Mouse (Mus musculus) CD4-positive, CD25-positive, alpha-beta regulatory T cell, adult 4 months (primary cell): Measurements from ENCODE around the gene Cdc34. TPM values are rescaled to one million over a fixed set of nuclear protein-coding genes. Genes with fewer than 3 reads are reported as not detected.
"Not testable (repeated sequence)": the region's sequence is repeated elsewhere in the genome, so short reads cannot be mapped to it uniquely, and the experiment has no call there.

ENCODE experiments used
- ATAC-seq: one replicate; pipeline ENCODE4 v1.8.0; 2017
- polyA plus RNA-seq, 2 experiments: library from polyadenylated mRNA; unstranded; fragments of 100-300 nt; shearing (Covaris generic); gene quantifications; one replicate each; pipeline ENCODE4 v1.2.1; 2017

Gene Cdc34
- polyA plus RNA-seq, 2 experiments from 2014 or later: 20.8 to 27.3 TPM

- ATAC-seq: no peak
Observed at GRCm38 (mm10) chr10:79697916-79698315, 15.9 kb downstream of the Cdc34 start.

- no peak for ATAC-seq
Observed at GRCm38 (mm10) chr10:79698459-79698858, 16.5 kb downstream of the Cdc34 start.

GRCm38 (mm10) chr10:79700676-79701075 lies 18.7 kb downstream of the Cdc34 start:
- ATAC-seq: no peak

- ATAC-seq: no peak
Observed at GRCm38 (mm10) chr10:79701443-79702129, 19.6 kb downstream of the Cdc34 start.

GRCm38 (mm10) chr10:79702970-79703369 lies 21.0 kb downstream of the Cdc34 start:
- ATAC-seq: not testable (repeated sequence)

GRCm38 (mm10) chr10:79703541-79703940 lies 21.5 kb downstream of the Cdc34 start:
- no peak for ATAC-seq

GRCm38 (mm10) chr10:79704065-79704969 lies 22.3 kb downstream of the Cdc34 start, which contains the start of gene Bsg:
Gene Bsg (plus strand): TSS chr10:79704491.
- ATAC-seq: peak; percentile 100

- ATAC-seq: no peak
Observed at GRCm38 (mm10) chr10:79704970-79705360, 23.0 kb downstream of the Cdc34 start.

GRCm38 (mm10) chr10:79705951-79706350 lies 24.0 kb downstream of the Cdc34 start:
- no peak for ATAC-seq

- no peak for ATAC-seq
Observed at GRCm38 (mm10) chr10:79706406-79707094, 24.6 kb downstream of the Cdc34 start.

- ATAC-seq: no peak
Observed at GRCm38 (mm10) chr10:79707162-79707561, 25.2 kb downstream of the Cdc34 start.

- no peak for ATAC-seq
Observed at GRCm38 (mm10) chr10:79707759-79708158, 25.8 kb downstream of the Cdc34 start.

GRCm38 (mm10) chr10:79708668-79709067 lies 26.7 kb downstream of the Cdc34 start:
- no peak for ATAC-seq

- ATAC-seq: no peak
Observed at GRCm38 (mm10) chr10:79709307-79709706, 27.3 kb downstream of the Cdc34 start.

GRCm38 (mm10) chr10:79712029-79712428 lies 30.0 kb downstream of the Cdc34 start:
- ATAC-seq: no peak

- ATAC-seq: peak; percentile 54
Observed at GRCm38 (mm10) chr10:79712499-79713126, 30.6 kb downstream of the Cdc34 start.

GRCm38 (mm10) chr10:79713163-79713562 lies 31.2 kb downstream of the Cdc34 start:
- ATAC-seq: no peak

- no peak for ATAC-seq
Observed at GRCm38 (mm10) chr10:79714996-79715395, 33.0 kb downstream of the Cdc34 start.

- no peak for ATAC-seq
Observed at GRCm38 (mm10) chr10:79716254-79716987, 34.4 kb downstream of the Cdc34 start, which contains the start of gene Hcn2. Gene Hcn2 (plus strand): TSS chr10:79716634.

- ATAC-seq: peak; percentile 32
Observed at GRCm38 (mm10) chr10:79716988-79717355, 35.0 kb downstream of the Cdc34 start.

GRCm38 (mm10) chr10:79717640-79718357 lies 35.8 kb downstream of the Cdc34 start:
- no peak for ATAC-seq
